Mouse (Mus musculus) c-Kit-negative CD71-positive TER-119-positive erythroid progenitor cells, embryonic 14.5 days (primary cell): ENCODE results near the gene Lsm10.

Source experiments
- DNase-seq: peaks from one replicate; pipeline ENCODE4 v3.0.0-alpha.2; 2013; ENCODE audit warnings: low read depth, low spot score

The Lsm10 gene

DNA sequence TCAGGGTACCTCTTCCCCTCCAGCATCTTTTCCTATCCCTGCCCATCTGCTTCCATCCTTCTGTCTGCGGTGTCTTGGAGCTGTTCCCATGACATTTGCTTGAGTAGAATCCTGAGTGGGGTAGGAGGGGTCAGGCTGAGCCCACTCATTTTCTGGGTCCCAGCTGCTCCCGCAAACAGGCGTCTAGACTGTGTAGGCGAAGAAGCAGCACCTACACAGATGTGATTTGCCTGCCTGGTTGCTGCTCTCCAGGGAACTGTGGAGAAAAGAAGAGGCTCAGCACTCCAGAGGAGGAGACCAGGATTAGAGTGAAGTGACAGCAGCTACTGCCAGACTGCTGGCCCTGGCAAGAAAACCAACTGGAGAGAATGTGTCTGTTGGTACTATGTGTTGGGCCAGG, 22.2 kb downstream of the Lsm10 start:
- DNase-seq, result no peak

DNA sequence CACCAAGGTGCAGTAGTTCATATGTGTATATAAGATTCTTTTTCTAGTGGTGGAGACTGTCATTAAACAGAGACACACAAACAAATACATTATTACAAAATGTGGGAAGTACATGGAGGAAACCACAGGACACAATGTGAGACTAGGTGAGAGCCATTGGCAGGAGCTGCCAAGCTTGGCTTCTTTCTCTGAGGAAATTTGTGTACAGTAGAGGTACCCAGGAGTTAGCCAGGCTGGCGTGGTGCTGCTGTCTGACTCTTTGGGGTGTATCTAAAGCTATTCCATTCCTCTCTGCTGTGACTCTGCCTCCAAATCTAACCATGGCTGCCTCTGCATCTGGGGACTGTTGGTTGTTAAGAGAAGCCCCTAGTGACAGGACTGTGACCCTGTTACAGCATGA, 22.6 kb downstream of the Lsm10 start:
- DNase-seq, result no peak

DNA sequence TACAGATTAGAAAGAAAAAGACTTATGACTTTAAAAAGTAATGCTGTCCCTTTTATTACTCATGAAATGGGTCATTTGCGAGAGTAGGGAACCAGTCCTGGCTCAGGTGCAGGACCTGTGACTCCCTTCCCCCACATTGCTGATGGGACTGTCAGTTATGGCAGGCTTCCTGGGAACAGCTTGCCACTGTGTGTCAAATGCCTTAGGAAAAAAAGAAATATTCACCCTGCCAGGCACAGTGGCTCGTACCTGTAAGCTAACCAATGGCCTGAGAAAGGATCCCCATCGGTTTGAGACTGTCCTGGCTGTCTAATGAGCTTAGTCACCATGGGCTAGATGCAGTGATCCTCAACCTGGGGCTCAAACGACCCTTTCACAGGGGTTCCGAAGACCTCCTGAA, 23.6 kb downstream of the Lsm10 start:
- DNase-seq, result no peak

DNA sequence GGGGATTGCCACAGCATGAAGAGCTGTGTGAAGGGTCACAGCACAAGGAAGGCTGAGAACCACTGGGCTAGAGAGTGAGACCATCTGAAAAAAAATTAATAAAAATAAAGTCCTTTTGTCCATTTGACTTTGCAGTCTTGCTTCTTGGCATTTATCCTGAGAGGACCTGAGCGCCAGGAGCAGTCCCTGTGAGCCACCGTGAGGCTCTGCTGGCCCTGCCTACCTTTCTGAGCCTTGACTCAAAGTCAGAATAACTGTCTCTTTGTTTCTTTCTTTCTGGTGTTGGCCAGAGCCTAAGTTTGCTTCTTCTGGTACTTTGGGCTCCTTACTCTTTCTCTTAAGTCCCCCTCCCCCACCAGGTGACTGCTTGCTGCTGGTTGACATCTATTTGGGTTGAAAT, 24.1 kb downstream of the Lsm10 start:
- no peak for DNase-seq

DNA sequence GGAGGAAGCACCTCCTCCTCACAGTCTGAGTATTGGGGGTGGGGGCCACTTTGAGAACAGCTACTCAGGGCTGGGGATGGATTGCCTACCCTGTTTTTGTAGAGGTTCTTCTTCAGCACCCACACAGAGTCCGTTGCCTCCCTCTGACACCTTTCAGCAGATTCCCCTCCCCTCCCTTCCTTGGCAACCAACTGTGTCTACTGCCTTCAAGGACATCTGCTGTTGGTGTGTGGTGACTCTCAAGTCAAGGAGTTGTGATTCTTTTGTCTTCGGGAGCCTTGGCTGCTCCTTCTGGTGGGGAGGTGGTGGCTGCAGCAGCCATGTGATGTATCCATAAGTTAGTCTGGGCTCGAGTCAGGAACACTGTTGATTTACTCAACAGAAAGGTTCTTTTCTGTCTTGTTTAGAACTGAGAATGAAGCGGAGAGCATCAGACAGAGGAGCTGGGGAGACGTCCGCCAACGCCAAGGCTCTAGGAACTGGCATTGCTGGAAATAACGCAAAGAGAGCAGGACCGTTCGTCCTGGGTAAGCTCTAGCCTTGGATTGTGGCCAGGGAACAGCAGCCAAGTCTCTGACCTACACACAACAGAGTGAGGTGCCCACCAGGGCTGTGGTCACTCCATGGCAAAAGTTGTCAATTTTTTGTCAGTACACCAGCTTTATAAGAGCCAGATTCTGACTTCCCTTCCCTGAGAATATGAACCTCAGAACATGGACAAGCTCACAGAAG, 27.1 kb downstream of the Lsm10 start:
- no peak for DNase-seq

DNA sequence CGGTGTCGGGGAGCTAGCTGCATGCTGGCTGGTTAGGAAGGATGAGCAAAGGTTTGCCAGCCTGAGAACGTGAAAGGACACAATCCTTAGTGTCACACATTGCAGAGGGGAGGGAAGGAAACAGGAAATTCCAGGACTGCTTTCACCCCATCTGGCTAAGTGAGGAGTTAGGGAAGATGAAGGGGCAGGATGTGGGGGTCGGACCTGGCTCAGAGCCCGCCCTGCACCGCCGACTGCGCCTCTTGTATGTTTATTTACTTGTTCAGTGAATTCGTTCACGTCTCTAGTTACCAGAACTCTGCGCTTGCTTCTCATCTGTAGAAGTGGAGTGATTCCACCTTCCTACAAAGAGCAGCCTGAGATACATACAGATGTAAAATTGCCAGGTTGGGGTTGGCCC, 34.1 kb downstream of the Lsm10 start:
- DNase-seq, result no peak

DNA sequence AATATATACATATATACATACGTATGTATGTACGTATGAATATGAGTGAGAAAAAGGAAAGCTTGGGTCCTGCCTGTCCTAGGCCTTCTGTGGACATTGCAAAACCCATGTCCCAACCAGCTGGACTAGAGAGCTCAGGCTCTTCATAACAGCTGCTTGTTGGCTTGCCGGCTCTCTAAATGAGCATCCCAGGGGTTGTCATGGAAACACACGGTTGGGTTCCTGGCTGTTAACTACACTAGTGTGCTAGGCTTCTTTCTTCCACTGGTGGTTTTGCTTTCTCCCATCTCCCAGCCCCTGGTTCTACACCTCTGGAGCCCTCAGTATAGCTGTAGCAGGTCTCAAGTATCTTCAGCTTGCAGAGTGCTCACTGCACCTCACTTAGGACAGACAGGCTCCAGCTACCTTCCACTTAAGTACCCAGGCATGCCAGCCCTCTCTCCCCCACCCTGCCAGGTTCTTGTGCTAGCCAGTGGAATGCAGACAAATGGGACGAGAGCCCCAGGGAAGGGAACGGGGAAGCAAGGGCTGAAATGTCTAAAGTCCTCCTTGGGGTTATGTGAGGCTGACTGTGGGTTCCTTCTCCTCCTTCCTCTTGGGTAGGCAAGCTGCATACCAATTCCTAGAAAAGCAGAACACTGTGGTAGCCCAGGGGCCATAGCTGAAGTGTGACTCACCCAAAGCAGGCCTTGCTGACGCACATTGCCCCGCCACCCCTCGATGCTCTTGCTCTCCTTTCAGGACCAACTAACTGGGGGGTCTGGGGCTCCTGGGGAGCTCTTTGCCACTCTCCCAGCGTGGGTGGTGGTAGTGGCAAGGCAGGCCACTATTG, 35.1 kb downstream of the Lsm10 start:
- DNase-seq, result no peak

DNA sequence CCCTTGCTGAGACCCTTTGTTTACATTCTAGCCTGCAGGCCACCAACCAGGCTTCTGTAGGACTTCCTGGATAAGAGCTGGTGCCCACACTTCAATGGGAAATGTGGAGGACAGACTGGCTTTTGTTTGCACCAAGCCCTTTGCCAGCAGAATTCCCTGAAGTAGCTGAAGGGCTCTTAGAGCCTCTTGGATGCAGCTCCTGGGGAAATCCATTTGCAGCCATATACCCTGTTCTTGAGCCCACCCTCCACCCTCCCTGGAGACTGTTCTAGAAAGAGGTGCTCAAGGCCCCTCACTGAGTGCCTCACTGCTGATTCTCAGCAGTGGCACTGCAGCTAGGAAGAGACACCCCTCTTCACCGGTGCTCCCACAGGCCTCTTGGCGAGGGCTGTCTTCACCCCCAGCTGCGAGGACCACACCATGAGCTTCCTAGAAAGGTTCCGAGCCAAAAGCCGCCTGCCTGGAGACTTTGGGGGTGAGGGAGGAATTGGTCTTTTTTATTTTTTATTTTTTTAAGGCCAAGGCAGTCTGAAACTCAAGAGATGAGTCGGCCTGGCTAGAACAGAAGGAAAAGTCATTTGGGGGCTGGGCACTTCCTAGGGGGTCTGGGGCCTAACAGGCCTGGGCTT, 36.3 kb downstream of the Lsm10 start:
- DNase-seq, result no peak

DNA sequence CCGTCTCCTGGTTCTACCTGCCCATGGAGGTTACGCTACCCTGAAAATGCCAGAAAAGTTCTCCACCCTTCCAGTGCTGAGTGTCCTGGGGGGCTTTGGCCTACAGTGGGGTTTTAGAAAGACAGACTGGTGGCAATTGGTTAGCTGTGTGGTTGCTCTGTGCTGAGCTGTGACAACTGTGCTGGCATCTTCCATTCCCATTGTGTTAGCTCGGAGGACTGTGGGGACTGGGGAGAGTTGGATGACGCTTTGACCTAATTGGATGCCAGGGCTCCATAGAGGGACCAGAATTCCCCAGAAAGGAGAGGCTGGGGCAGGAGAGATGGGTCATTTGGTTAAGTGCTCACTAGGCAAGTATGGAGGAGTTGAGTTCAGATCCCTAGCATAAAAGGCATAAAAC, 37.8 kb downstream of the Lsm10 start:
- DNase-seq, result no peak

DNA sequence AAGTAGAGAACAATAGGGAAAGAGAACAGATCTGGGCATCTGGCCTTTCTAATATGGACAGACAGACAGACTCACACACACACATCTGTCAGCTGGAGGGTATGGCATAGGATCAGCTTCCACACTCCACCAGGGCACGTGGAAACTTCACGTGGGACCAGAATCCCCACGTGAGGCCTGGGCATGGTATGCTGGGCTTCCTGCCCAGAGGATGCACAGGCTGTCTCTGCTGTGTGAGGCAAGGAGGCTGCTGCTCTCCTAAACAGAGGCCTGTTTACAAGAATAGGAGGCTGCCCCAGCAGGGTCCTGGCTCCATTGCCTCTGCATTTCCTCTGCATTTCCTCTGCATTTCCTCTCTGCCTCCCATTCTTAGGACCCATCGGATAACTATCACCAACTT, 38.2 kb downstream of the Lsm10 start:
- no peak for DNase-seq

DNA sequence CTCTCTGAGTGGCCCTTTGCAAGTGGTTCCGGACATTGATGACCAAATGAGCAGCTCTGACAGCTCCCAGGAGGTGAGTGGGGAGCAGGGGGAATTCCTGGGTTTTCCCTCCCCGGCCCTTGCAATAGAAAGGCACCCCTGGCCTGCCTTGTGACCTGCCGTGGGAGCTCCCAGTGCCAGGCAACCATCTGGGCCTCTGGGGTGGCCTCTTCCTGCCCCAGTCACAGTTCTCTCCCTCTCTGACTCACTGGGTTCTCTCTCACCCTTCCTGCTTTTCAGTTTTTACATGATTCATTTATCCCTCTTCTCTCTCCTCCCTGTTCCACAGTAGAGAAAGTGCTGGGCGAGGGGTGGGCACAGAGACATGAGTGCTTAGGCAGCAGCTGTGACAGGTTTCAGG, 41.4 kb downstream of the Lsm10 start:
- DNase-seq, result no peak

DNA sequence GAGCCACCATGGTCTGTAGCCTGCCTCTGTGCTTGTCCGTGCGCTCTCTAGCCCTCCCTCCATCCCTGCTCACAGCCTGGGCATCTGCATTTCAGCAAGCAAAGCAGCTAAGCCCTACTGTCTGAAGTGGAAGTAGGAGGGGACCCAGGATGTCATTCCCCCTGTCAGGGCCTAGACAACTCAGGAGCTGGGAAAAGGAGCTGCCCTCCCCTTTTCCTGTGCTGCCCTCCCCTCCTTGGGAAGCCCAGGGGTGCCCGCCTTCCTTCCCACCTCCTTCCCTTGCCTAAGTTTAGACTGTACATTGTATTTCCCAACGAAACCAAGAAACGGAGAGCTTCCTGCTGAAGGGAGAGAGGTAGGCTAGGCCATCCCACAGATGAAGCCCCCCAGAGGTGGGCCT, 44.6 kb downstream of the Lsm10 start:
- no peak for DNase-seq

DNA sequence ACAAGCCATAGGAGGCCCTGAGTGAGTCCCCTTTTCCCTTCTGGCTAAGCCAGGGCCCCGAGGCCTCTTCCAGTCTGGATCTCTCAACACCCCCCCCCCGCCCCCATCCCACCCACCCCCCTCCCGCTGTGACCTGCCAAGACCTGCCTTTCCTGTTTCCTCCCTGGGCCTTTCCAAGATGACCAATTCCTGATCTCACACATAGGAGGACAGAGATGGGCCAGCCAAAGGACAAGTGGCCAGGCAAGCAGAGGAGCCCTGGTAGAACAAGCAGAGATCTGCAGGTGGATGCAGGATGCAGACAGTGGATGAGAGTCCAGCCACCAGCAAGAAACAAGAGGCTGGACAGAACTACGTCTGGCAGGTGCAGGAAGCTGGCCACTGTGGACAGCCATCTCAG, 49.0 kb downstream of the Lsm10 start:
- no peak for DNase-seq

DNA sequence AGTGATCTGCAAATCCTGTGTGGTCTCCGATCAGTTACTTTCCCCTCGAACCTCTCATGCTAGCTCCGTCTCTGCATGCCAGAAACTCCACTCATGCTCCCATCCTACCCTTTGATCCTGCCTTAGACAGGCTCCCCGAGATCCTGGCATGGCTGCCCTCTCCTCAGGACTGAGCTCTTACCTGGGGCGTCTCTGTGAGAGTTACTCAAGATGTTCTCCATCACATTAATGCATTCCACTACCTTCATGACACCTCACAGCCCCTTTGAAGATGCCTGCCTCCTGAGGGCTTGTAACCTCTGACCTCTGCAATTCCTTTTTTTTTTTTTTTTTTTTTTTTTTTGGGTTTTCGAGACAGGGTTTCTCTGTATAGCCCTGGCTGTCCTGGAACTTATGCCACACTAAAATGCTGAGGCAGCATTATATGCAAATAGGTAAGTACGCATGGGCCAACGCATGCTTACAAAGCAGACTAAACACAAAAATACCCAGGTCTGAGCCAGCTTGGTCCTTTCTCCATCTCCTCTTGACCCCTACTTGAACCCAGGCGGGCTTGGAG, 50.6 kb downstream of the Lsm10 start:
- DNase-seq, result no peak

DNA sequence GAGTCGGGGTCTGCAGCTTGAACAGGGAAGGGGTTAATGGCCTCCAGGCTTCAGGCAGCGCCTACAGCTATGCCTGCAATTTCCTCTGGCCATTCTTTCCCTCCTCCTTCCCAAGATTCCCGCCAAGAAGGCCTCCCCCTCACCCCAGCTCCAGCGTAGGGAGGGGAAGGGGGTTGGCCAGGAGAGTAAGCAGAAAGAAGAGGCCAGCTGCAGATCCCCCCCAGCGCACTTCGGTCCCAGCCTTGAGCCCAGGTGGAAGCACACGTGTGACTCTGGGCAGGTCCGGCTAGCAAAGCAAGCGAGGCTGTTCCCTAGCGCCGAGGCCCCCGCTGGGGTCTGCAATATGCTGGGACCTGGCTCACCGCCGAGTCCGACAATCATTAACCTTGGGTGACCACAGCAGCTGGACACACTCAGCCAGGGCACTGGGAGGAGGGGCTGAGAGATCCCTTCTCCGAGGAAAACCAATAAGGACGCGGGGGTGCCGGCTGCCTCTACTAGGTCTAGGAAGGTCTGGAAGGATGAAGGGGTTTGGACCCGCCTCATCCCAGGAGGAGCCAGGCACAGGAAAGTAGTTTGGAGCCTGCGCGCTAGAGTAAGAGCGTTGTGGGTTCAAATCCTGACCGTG, 51.2 kb downstream of the Lsm10 start, which contains the start of gene Eva1b:
TSS of gene Eva1b (plus strand) at position 212 of the 628 bp plus-strand sequence.
- DNase-seq, result no peak
